Mouse (Mus musculus) heart, adult 9 months (tissue): ENCODE results near the gene Pcca.
A peak's percentile ranks its signal among the peaks of the same experiment; 100 is the strongest.
"Not testable (repeated sequence)": the region's sequence is repeated elsewhere in the genome, so short reads cannot be mapped to it uniquely, and the experiment has no call there.

ENCODE experiments used
- DNase-seq, 2 experiments: peaks; one replicate each; pipeline ENCODE4 v3.0.0; 2022; ENCODE audit warnings: low spot score in 2 of 2

Gene Pcca

GRCm38 (mm10) chr14:122560893-122561452, 26.8 kb downstream of the Pcca start:
- DNase-seq: not testable (repeated sequence)

GRCm38 (mm10) chr14:122570862-122571261, 36.7 kb downstream of the Pcca start:
- DNase-seq: no peak

- no peak for DNase-seq
Observed at GRCm38 (mm10) chr14:122574064-122574751, 40.1 kb downstream of the Pcca start.

GRCm38 (mm10) chr14:122577816-122578215, 43.7 kb downstream of the Pcca start:
- DNase-seq: no peak

GRCm38 (mm10) chr14:122582057-122582456, 47.9 kb downstream of the Pcca start:
- no peak for DNase-seq

GRCm38 (mm10) chr14:122582491-122583077, 48.5 kb downstream of the Pcca start:
- no peak for DNase-seq

GRCm38 (mm10) chr14:122584087-122584486, 50.0 kb downstream of the Pcca start:
- DNase-seq: not testable (repeated sequence)

GRCm38 (mm10) chr14:122586942-122587341, 52.8 kb downstream of the Pcca start:
- peak; percentile 12 to 17 for DNase-seq

GRCm38 (mm10) chr14:122597534-122597933, 63.4 kb downstream of the Pcca start:
- no peak for DNase-seq

- no peak for DNase-seq
Observed at GRCm38 (mm10) chr14:122598802-122599201, 64.7 kb downstream of the Pcca start.

GRCm38 (mm10) chr14:122599839-122600238, 65.7 kb downstream of the Pcca start:
- no peak for DNase-seq

GRCm38 (mm10) chr14:122602701-122603100, 68.6 kb downstream of the Pcca start:
- no peak for DNase-seq

- no peak for DNase-seq
Observed at GRCm38 (mm10) chr14:122606499-122606898, 72.4 kb downstream of the Pcca start.

GRCm38 (mm10) chr14:122607456-122607855, 73.3 kb downstream of the Pcca start:
- no peak for DNase-seq

- no peak for DNase-seq
Observed at GRCm38 (mm10) chr14:122608323-122608722, 74.2 kb downstream of the Pcca start.

GRCm38 (mm10) chr14:122611035-122611434, 76.9 kb downstream of the Pcca start:
- DNase-seq: no peak

- no peak for DNase-seq
Observed at GRCm38 (mm10) chr14:122612317-122612716, 78.2 kb downstream of the Pcca start.

GRCm38 (mm10) chr14:122617656-122618055, 83.5 kb downstream of the Pcca start:
- DNase-seq: peak in 1 of 2 experiments; percentile 25

GRCm38 (mm10) chr14:122633416-122633815, 99.3 kb downstream of the Pcca start:
- DNase-seq: no peak

GRCm38 (mm10) chr14:122636601-122637000, 102.5 kb downstream of the Pcca start:
- peak in 1 of 2 experiments; percentile 31 for DNase-seq

- no peak for DNase-seq
Observed at GRCm38 (mm10) chr14:122637798-122638555, 103.9 kb downstream of the Pcca start.

- DNase-seq: no peak
Observed at GRCm38 (mm10) chr14:122639168-122639720, 105.1 kb downstream of the Pcca start.
